Mouse (Mus musculus): ENCODE data around the gene Pcare.
"Not testable (repeated sequence)": the region's sequence is repeated elsewhere in the genome, so short reads cannot be mapped to it uniquely, and the experiment has no call there.

The Pcare gene

GRCm38 (mm10) chr17:71752831-71753230, at the start of gene Pcare:
Gene Pcare, minus strand, starts transcription at chr17:71752894.
- no peak for DNase-seq

- no peak for DNase-seq
Observed at GRCm38 (mm10) chr17:71795521-71796205, 43.0 kb upstream of the Pcare start.

DNA sequence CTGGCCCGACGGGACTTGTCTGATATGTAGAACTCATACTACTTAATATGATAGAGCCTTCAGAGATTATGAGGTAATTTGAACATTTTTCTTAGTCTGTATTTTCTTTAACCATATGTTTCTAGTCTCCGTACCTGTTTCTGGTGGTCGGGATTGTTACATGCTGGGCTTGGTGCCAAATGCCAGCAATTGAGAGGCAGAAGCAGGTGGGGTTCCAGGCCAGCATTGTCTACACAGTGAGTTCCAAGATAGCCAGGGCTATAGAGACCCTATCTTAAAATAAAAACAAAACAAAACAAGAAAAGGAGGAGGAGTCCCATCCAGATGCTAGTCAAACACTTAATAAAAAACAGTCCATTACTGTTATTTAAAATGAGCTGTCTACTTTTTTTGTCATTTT, 38.9 kb upstream of the Pcare start:
- DNase-seq = no peak

DNA sequence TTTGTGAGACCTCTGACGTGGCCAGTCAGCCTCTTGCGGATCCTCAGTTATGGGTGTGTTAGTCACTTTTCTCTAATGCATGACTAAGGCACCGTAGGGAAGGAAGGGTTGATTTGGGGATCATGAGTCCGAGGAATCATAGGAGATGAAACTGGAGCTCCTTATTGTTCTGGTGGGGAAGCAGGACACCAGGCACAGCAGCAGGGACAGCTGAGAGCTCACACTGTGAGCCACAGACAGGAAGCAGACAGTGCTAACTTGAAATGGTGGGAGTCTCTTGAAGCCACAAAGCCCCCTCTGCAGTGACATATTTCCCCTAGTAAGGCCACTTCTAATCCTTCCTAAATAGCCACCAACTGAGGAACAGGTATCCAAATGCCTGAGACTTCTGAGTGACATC, 38.4 kb upstream of the Pcare start:
- DNase-seq = no peak

DNA sequence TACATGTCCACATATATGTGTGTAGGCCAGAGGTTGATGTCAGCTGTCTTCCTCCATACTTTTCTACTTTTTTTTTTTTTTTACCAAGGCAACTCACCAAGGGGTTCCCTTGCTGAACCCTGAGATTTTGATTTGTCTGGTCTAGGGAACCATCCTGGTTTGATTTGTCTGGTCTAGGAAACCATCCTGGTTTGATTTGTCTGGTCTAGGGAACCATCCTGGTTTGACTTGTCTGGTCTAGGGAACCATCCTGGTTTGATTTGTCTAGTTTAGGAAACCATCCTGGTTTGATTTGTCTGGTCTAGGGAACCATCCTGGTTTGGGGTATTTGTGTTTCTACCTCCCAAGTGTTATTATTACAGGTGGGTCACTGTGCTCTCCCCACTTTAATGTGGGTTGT, 33.8 kb upstream of the Pcare start:
- no peak for DNase-seq

DNA sequence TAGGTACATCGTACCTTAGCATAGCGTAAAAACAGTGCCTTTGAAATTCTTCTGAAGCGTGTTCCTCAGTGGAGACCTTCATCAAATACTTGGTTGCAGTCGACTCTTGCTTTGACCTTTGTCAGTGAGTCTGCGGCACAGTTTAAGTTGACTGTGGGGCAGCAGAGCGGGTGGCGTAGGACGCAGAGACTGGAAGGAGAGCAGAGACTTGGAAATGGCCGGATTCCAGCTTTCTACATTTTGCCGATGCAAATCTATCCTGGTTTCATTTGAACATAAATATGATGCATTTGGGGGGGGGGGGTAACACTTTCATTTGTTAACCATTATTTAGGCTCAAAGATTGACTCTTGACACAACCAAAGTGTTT, 30.7 kb upstream of the Pcare start:
- peak in 1 of 2 experiments; percentile 5 for DNase-seq

DNA sequence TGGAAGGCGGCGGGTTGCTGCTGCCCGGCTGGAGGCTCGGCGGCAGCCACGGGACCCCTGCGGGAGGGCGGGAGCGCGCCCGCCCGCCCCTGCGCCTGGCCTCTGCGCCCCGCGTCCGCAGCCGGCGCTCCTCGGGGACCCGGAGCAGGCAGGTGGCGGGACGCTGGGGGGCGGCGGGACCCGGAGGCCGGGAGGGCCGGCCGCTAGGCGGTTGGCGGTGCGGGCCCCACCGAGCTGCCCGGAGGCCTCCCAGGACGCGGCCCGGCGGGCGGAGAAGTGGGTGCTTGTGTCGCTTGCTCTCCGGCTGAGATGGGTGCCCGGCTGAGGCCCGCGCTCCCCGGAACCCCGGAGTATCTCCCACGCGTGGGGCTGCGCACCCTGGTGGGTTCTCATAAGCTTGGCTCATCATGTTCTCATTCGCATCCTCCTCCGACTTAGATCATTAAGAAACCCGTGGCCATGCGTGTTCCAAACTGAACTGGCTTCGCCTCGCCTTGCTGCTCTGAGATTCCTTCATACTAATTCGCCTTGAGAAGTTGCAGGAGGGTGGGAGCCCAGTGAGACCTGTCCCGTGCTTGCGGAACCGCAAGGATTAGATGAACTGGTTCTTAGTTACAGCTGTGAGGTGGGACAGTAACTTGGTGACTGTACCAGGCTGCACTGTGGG, 30.1 kb upstream of the Pcare start:
- DNase-seq = peak; percentile 9 to 12

GRCm38 (mm10) chr17:71782242-71782698, 29.6 kb upstream of the Pcare start:
- no peak for DNase-seq

DNA sequence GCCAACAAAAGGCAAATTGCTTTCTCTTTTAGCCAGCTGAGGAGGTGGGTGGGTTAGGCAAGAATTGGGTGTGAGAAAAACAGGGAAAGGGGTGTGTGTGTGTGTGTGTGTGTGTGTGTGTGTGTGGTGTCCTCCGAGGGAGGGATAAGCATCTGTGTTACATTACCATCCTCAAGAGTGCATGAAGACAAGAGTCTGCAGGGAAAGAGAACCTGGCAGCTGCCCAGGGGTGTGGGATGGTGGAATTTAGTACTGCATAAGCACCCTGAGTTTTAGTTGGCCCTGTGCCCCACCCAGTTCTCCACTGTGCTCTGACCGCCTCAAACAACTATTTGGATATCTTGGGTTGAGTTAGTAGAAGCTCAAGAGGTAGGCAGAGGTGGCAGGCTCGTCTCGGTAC, 28.3 kb upstream of the Pcare start:
- peak; percentile 76 to 85 for DNase-seq

DNA sequence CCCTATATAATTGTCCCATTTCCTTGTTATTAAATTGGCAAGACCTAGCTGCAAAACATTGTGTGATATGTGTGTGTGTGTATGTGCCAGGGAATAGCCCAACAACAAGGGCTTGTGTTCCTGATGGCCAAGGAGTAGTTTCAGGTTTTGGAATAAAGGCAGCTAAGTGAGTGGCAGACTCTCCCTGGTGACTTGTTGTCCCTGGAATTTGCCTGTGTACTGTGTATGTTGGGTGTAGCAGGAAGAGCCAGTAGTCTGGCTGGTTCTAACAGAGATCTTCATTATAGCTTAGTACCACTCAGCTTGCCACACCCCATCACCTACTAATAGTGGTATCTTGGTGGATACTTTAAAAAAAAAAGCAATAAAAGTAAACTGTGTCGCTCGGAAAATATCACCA, 27.8 kb upstream of the Pcare start:
- DNase-seq = no peak

- DNase-seq = no peak
Observed at GRCm38 (mm10) chr17:71778696-71779095, 26.0 kb upstream of the Pcare start.

- no peak for DNase-seq
Observed at GRCm38 (mm10) chr17:71775279-71775678, 22.6 kb upstream of the Pcare start.

- no peak for DNase-seq
Observed at GRCm38 (mm10) chr17:71774173-71774572, 21.5 kb upstream of the Pcare start.

GRCm38 (mm10) chr17:71770696-71771095, 18.0 kb upstream of the Pcare start:
- DNase-seq = no peak

DNA sequence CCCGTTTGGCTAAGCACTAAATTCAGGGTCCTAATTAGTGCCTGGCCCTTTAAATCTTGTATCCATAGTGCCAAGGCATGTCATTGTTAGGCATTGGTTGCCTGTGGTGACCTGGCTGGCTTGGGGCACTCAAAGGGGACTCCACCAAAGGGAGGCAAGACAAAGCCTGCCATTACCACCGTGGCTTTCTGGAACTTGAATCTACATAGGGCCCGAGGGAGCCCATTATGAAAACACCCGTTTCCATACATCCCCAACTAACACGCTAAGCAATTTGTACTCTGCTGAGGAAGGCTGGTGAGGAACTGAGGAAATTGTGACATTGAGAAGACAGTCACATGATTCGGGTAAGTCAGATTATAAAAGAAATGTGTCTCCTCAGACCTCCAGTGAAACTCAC, 16.9 kb upstream of the Pcare start:
- DNase-seq = peak in 1 of 2 experiments; percentile 28

GRCm38 (mm10) chr17:71768173-71768572, 15.5 kb upstream of the Pcare start, which contains the start of gene Clip4:
Gene Clip4, plus strand, starts transcription at chr17:71768473.
- DNase-seq = not testable (repeated sequence)

DNA sequence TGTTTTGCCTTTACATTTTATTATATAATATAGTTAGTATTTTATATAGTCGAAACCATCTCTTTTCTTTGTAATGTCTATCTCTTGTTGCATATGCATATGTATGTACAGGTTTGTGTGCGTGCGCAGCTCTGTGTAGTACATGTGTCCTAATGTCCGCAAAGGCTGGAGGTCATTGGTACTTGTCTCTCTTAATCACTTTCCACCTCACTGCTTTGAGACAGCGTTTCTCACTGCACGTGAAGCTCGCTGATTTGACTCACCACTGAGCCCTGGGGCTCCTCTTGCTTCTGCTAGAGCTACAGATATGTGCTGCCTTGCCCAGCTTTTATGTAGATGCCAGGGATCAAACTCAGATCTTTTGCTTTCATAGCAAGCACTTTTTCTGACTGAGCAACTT, 7.8 kb upstream of the Pcare start:
- no peak for DNase-seq

DNA sequence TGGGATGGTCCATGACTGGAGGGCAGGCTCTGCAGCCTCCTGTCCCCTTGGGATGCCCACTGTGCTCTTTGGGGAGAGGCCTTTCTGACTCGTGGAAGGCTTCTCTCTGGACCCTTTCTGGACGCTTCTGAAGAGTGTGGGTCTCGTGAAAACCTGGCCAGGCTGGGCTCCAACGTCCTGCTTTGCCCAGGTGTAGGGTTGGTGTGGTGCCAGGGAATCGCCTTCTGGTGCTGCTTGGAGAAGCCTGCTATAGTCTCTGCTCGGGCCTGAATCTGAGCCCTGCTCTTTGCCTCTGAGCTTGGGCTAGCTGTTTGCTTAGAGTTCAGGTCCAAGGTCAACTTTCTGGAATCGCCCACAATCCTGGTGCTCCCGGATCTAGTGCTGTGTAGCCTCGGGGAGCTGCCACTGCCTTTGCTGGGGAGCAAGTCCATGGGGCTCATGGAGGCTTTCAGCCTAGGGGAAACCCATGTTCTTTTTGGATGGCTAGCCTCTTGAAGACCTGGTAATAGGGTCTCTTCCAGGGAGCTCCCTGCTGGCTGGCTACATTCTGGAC, 3.0 kb downstream of the Pcare start:
- no peak for DNase-seq

DNA sequence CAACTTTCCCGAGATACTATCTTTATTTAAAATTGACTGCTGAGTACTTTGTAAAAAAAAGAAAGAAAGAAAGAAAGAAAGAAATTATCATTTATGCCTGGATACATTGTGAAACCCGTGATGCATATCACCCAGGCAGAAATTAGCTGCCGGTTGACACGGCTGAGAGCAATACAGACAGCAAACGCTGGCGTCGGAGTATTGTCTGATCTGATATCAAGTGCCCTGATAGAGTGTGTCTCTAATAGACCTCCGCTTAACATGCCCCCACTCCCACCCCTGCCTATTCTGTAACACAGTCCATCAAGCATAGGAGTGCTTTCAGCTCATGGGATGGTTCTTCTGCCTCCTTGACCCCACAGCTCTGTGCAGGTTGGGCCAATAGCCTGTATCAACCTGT, 5.1 kb downstream of the Pcare start:
- DNase-seq = no peak

DNA sequence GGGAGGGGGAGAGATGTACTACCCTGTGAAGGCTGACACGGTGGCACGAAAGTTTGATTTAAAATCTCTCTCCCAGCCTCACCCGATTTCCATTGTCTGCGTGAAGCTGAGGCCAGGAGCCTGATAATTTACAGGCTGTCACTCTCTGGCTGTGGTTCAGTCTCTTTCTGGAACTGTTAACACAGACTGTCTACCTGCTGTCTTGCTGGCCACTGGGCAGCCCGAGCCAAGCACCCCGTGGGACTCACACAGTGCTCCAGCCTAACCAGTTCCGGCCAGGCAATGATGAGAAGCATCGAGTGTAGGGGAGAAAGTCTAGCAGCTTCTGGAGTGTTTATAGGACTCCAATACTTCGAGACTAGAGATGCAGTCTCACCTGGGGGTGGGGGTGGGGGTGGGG, 6.6 kb downstream of the Pcare start:
- DNase-seq = no peak

GRCm38 (mm10) chr17:71742935-71743334, 9.8 kb downstream of the Pcare start:
- DNase-seq = peak in 1 of 2 experiments; percentile 15

- no peak for DNase-seq
Observed at GRCm38 (mm10) chr17:71742156-71742555, 10.5 kb downstream of the Pcare start.

- DNase-seq = no peak
Observed at GRCm38 (mm10) chr17:71736442-71736841, 16.3 kb downstream of the Pcare start.

- DNase-seq = peak; percentile 89 to 92
Observed at GRCm38 (mm10) chr17:71730655-71731054, 22.0 kb downstream of the Pcare start.
